Mouse (Mus musculus): Measurements from ENCODE around the gene Hist1h2bh.
"Not testable (repeated sequence)": the region's sequence is repeated elsewhere in the genome, so short reads cannot be mapped to it uniquely, and the experiment has no call there.

The Hist1h2bh gene

DNA sequence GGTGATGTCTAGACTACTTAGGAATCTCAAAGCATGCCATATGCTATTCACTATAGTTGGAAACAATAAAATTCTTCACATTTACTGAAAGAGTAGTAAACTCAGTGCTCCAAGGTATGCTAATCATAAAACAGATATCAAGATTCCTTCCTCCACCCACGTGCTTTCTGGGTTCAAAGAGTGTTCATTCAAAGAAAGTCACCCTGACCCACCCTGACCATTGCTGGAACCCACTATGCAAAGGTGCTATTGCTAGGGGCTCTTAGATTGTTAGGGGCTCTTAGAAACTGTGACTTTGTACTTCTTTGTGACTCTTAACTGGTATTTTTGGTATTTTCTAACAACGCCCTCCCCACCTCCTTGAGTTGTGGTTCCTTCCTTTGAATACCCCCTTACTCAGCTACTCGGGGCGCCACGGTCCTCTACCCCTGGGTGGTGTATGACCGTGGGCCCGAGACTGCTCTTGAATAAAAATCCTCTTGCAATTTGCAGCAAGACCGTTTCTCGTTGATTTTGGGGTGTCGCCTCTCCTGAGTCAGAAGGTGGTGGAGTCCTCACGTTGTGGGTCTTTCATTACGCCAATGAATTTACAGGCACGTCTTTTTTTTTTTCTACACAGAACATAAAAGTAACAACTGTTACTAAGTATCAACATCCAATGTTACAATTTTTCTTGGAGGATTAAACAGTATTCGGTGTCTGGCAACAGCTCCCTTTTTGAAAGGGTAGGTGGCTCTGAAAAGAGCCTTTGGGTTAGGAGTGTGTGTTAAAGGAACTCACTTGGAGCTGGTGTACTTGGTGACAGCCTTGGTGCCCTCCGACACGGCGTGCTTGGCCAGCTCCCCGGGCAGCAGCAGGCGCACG, 30.1 kb upstream of the Hist1h2bh start:
- peak; percentile 42 for DNase-seq

DNA sequence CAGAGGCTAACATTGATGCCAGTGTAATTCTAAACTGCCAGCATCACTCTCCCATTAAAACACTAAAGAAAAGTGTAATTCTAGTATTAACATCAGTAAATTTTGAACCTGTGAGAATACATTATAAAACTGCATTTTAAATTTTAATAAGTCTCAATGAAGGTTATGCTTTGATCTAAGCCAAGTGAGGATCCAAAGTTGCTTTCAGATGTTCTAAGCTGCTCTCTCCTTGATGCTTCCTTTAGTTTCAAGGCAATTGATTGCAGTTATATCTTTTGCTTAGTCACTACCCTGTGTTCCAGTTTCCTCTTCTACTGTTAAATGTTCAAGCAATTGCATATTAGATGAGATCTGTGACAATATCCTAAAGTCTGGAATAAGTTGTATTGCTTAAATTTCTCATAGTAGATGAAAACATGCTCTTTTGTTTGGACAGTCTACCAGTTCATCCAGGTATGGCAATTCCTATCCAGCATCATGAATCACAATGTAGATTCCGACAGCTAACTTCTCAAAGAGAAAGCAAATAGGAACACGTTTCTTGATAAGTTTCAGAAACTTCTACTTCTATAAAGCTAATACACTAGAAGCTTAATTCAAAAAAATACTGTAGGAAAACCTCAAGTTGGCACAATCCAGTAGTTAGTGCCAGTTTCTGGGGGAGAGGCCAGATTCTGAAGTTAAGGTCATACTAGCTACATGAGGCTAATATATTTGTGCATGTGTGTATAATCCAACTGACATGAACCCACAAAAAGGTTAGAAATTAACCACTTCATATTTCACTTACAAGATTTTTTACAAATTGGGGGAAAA, 29.2 kb upstream of the Hist1h2bh start:
- no peak for DNase-seq

- DNase-seq = peak; percentile 40
Observed at GRCm38 (mm10) chr13:23571504-23572217, 28.5 kb upstream of the Hist1h2bh start.

GRCm38 (mm10) chr13:23571022-23571503, 27.9 kb upstream of the Hist1h2bh start, which contains the start of the genes Hist1h2ae and Hist1h2bg:
Gene Hist1h2ae, minus strand, starts transcription at chr13:23571220.
Gene Hist1h2bg, plus strand, starts transcription at chr13:23571396.
- DNase-seq = peak; percentile 84

GRCm38 (mm10) chr13:23570261-23571021, 27.2 kb upstream of the Hist1h2bh start:
- not testable (repeated sequence) for DNase-seq

- no peak for DNase-seq
Observed at GRCm38 (mm10) chr13:23564482-23564881, 21.3 kb upstream of the Hist1h2bh start.

DNA sequence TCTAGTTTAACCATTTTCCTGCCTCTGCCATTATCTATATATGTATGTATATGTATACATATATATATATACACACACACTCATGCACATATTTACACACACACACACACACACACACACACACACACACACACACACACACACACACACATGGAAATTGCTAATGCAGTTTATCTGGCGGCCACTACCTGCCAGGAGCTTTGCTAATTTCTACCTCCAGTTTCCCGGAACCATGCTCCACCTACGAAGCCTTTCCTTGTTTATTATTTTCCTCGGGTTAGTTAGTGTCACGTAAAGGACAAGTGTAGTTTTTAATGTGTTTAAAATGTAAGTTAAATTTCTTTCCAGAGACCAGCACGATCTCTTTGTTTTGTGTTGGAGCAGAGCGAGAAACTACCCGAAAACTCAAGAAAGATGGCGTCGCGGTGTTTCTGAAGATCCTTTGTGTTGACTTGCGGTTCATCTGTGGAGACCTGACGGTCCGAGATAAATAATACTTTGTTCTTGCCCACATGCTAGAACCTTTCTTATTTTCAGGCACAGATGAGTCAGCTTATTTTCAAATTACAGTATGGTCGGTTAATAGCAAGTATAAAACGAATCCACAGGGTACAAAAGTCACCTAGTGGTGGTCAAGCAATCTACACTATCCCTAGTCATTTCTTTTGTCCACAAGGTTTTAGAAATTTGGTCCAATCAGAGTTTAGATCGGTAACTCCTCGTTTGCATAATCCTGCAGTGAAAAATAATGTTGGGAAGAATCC, 19.7 kb upstream of the Hist1h2bh start:
- peak; percentile 42 for DNase-seq

GRCm38 (mm10) chr13:23561883-23562659, 18.9 kb upstream of the Hist1h2bh start, which contains the start of gene Hist1h3e:
Gene Hist1h3e, minus strand, starts transcription at chr13:23562369.
- DNase-seq = peak; percentile 91

GRCm38 (mm10) chr13:23561531-23561882, 18.3 kb upstream of the Hist1h2bh start:
- DNase-seq = not testable (repeated sequence)

DNA sequence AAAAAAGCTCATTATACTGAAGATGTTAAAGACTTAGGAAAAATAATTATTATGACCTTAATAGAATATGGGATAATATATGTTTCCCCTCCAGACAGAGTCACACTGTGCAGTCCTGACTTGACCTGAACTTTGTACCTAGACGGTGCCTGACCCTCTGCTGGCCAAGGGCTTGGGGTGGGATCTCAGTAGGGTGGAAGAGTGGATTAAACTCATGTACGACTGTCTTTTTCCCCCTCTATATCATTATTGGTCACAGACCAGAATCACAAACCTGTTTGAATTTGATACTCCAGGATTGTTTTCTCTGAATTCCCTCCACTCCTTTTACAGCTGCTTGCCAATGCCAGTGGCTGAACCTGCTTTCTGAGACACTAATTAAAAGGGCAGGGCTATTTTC, 17.5 kb upstream of the Hist1h2bh start:
- DNase-seq = not testable (repeated sequence)

GRCm38 (mm10) chr13:23556906-23557305, 13.7 kb upstream of the Hist1h2bh start:
- DNase-seq = no peak

GRCm38 (mm10) chr13:23555839-23556416, 12.7 kb upstream of the Hist1h2bh start:
- DNase-seq = peak; percentile 74

DNA sequence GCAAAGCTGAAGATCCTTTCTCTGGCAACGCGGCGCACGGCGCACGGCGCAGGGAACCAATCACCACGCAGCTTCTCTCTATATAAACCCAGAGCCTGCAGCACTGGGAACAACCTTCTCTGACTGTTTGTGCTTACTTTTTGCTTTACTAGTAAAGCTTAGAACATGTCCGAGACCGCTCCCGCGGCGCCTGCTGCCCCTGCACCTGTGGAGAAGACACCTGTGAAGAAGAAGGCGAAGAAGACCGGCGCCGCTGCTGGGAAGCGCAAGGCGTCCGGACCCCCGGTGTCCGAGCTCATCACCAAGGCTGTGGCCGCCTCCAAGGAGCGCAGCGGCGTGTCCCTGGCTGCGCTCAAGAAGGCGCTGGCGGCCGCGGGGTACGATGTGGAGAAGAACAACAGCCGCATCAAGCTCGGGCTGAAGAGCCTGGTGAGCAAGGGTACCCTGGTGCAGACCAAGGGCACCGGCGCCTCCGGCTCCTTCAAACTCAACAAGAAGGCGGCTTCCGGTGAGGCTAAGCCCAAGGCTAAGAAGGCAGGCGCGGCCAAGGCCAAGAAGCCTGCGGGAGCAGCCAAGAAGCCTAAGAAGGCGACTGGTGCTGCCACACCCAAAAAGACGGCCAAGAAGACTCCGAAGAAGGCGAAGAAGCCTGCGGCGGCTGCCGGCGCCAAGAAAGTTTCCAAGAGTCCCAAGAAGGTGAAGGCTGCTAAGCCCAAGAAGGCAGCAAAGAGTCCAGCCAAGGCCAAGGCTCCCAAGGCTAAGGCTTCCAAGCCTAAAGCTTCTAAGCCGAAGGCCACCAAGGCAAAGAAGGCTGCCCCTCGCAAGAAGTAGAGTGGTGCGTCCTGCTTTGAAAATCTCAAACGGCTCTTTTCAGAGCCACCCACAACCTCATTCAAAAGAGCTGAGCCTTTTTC, 12.0 kb upstream of the Hist1h2bh start:
- peak; percentile 92 for DNase-seq

GRCm38 (mm10) chr13:23554393-23554792, 11.2 kb upstream of the Hist1h2bh start:
- DNase-seq = no peak

DNA sequence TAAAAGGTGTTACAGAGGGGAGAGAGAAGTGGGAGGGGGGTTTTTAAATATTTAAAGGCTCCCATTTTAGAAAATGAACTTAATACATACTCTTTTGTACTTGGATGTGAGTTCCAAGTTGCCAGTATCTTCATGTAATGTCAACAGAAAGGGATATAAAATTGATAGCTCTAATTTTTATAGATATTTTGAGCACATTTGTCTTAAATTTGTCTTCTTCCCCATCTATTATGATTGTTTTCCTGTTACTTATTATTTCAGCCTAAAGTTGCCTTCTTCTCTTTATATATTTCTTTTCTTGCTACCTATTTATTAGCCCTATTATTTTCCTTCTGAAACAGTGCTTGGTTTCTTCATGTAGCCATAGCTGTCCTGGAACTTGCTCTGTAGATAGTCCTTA, 9.8 kb upstream of the Hist1h2bh start, which contains the start of gene Hist1h1d:
Gene Hist1h1d, plus strand, starts transcription at position 301 of the 400 bp plus-strand sequence.
- no peak for DNase-seq

DNA sequence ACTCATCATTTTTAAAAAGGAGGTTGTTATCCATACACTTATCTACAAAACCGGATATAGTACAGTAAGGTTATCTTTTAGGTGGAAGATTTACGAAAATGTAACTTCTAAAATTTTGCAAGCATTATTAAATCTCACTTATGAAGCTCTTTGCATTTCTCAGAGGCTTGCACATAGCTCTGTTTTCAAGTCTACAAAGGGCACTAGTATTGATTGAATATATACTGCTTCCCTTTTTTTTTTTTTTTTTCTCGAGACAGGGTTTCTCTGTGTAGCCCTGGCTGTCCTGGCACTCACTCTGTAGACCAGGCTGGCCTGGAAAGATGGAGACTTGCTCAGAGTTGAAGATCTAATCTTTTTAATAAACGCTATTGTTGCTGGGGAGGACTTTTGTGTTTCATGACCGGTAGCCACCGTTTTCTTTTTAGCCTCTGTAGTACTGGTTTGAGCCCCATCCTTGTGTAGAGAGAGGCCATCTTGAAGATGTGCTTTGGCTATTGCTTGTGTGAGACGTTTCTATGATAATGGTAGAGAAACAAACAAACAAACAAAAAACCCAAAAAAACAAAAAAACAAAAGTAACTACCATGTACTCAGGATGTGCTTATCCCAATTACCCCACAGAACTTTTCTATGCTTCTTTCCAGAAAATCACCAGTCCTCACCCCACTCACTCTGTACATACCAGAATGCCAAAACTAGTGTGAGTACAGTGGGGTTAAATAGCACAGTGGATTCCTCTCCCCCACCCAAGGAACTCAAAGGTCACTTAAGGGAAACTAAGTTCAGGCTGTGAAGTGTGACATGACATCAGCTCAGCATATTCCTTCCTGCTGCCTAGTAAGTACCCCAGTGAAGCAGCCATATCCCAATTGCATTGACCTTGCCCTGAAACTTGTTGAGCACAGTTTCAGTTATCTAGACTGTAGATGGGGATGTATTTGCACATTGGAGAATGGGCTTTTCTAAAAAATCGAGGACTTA, 9.0 kb upstream of the Hist1h2bh start:
- DNase-seq = no peak

GRCm38 (mm10) chr13:23551146-23551834, 8.1 kb upstream of the Hist1h2bh start, which contains the start of gene Hist1h4f:
Gene Hist1h4f, minus strand, starts transcription at chr13:23551648.
- DNase-seq = peak; percentile 91

All from thymus, postnatal 25 days (tissue).